Mouse (Mus musculus): Measurements from ENCODE around the gene Rbfox2. TPM values are rescaled to one million over a fixed set of nuclear protein-coding genes. Genes with fewer than 3 reads are reported as not detected.

Gene Rbfox2
- total and polyA plus RNA-seq, 2 experiments from 2014 or later: 135 to 470 TPM

DNA sequence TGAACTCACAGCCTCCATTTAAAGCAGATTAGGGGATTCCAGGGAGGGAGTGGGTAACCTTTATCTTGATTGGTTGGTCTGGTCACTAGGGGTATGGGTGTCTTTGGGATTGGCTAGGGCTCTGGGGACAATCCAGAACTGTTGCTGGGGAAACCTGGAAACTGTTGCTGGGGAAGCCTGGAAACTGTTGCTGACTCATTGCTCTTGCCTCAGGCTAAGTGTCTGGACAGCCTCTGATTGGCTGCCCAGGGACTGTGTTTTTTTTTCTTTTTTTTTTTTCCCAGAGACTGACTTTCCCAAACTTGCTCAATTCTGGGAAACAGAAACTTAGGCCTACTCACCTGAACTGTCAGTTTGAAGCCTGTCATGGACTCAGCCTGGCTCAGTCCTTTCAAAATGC is 248.2 kb downstream of the Rbfox2 start:
- H3K36me3 ChIP-seq (ENCODE audit: insufficient read depth): no peaks in the 10 kb centered on the region
- no peak overlapping the region for H3K4me2 ChIP-seq (ENCODE audit: low read depth)
- H3K9ac ChIP-seq: no peak overlapping the region
- DNase-seq (no peak), ATAC-seq (no peak)
- H3K4me1 ChIP-seq (ENCODE audit: insufficient read depth): no peaks in the 10 kb centered on the region; the same call in 1 of the 2 replicates
- no peak overlapping the region for H3K27ac ChIP-seq (ENCODE audit: low read depth, low read length)
- TF ChIP-seq CTCF (IDR thresholded peaks at IDR 0.05; ENCODE audit: low read depth): no peak
- no peaks in the 10 kb centered on the region for H3K9me3 ChIP-seq (ENCODE audit: low read length)
- no peaks in the 10 kb centered on the region for H3K27me3 ChIP-seq (ENCODE audit: insufficient read depth, low read length)
- no peak overlapping the region for H3K4me3 ChIP-seq (ENCODE audit: low read depth, low read length)

DNA sequence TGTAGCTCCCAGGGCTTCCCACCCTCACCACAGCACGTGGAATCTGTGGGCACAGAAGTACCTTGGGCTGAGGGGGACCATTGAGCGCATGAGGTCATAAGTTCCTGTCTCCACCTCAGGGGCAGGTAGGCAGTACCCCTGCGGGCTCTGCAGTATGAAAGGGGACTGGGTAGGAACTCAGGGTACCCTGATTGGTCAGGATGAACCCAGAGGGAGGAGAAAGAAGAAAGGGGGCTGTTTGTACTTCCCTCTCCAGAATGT is 250.1 kb downstream of the Rbfox2 start:
- H3K27ac ChIP-seq (ENCODE audit: low read depth, low read length): 0 out of 2 replicates have a peak overlapping the region, but pooled peaks have one; percentile 40
- H3K27me3 ChIP-seq (ENCODE audit: insufficient read depth, low read length): no peaks in the 10 kb centered on the region
- no peaks in the 10 kb centered on the region for H3K9me3 ChIP-seq (ENCODE audit: low read length)
- TF ChIP-seq CTCF (IDR thresholded peaks at IDR 0.05; ENCODE audit: low read depth): no peak
- DNase-seq: no peak
- no peak overlapping the region for H3K9ac ChIP-seq
- 64% methylated on average over 3 of the region's 3 CpGs for WGBS
- no peak for ATAC-seq
- no peak overlapping the region for H3K4me2 ChIP-seq (ENCODE audit: low read depth)
- no peaks in the 10 kb centered on the region for H3K36me3 ChIP-seq (ENCODE audit: insufficient read depth)
- no peak overlapping the region for H3K4me3 ChIP-seq (ENCODE audit: low read depth, low read length)
- no peaks in the 10 kb centered on the region; the same call in 1 of the 2 replicates for H3K4me1 ChIP-seq (ENCODE audit: insufficient read depth)

DNA sequence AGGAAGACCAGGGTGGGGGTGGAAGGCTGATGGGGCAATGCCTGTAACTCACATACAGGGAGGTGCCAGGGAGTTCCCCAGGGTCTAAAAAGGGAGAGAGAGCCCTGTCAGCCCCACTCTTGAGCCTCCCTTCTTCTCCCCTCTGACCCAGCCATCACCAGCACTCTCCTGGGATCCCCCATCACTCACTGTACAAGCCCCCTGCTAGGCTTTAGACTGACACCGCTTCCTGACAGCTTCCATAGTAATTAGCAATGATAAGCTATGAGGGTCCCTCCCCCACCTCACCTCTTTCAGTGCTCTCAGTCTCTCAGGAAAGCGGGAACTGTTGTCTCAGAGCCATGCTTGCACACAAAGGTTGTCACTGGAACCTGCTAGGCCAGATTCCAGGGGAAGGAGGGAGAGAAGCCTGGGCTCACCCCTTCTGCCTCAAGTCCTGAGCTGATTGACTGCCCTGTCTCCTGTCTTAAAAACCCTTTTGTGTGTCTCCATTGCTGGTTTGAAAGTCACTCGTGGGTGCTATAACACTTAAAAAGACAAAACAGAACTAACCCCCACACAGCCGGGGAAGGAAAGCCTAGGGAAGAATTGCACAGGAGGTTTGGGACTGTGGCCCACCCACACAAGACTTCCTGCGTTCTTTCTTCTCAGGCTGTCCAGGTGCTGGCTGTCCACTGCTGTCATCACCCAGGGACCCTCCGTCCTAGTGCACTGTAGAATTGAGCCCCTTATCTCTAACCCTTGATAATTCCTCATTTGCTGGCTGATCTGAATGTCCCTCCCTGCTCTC is 250.6 kb downstream of the Rbfox2 start:
- H3K4me3 ChIP-seq (ENCODE audit: low read depth, low read length): no peak overlapping the region
- H3K27ac ChIP-seq (ENCODE audit: low read depth, low read length): peak overlapping the region; percentile 40; the same call in 1 of the 2 replicates
- no peaks in the 10 kb centered on the region; the same call in 1 of the 2 replicates for H3K4me1 ChIP-seq (ENCODE audit: insufficient read depth)
- no peak overlapping the region for H3K9ac ChIP-seq
- DNase-seq (no peak), ATAC-seq (peak; percentile 73)
- no peak overlapping the region for H3K4me2 ChIP-seq (ENCODE audit: low read depth)
- no peak for TF ChIP-seq CTCF (IDR thresholded peaks at IDR 0.05; ENCODE audit: low read depth)
- H3K27me3 ChIP-seq (ENCODE audit: insufficient read depth, low read length): no peaks in the 10 kb centered on the region
- WGBS: 26% methylated on average over 6 of the region's 6 CpGs
- no peaks in the 10 kb centered on the region for H3K36me3 ChIP-seq (ENCODE audit: insufficient read depth)
- H3K9me3 ChIP-seq (ENCODE audit: low read length): no peaks in the 10 kb centered on the region

DNA sequence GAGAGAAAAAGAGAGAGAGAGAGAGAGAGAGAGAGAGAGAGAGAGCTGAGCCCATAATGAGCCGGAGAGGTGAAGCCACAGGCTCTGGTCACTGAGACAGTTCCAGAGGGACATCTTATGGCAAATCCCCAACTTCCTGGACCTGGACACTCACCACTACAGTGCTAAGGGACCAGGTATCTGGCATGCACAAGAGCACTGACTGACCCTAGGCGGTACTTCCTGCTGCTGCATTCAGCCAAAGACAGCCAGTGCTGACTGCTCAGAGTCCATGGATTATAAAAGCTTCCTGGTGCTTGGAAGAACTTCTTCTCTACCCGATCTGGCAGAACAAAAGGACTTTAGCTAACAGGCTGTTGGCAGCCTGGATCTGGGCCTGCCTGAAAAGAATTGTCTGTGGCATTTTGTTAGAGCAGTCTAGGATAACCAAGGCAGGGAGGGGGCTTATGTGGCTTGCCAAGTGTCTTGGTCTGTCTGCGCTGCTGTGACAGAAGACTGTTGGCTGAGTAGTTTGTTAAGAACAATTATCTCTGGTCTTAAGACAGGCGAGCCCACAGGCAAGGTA is 252.1 kb downstream of the Rbfox2 start:
- WGBS: 47% methylated on average over 5 of the region's 5 CpGs
- DNase-seq: no peak

GRCm38 (mm10) chr15:77053021-77053420 is 253.8 kb downstream of the Rbfox2 start:
- WGBS: 100% methylated on average over 1 of the region's 1 CpGs
- Histone ChIP-seq H3K36me3 (ENCODE audit: insufficient read depth) (no peaks in the 10 kb centered on the region), H3K4me1 (ENCODE audit: insufficient read depth) (no peaks in the 10 kb centered on the region; the same call in 1 of the 2 replicates), H3K27me3 (ENCODE audit: insufficient read depth, low read length) (no peaks in the 10 kb centered on the region), H3K4me2 (ENCODE audit: low read depth) (no peak overlapping the region), H3K27ac (ENCODE audit: low read depth, low read length) (no peak overlapping the region), H3K4me3 (ENCODE audit: low read depth, low read length) (no peak overlapping the region), H3K9ac (no peak overlapping the region), H3K9me3 (ENCODE audit: low read length) (no peaks in the 10 kb centered on the region)
- DNase-seq (no peak), ATAC-seq (no peak)
- TF ChIP-seq CTCF (IDR thresholded peaks at IDR 0.05; ENCODE audit: low read depth): no peak

More for the DNA sequence above, 252.1 kb downstream of the Rbfox2 start:
- no peak overlapping the region for H3K27ac ChIP-seq (ENCODE audit: low read depth, low read length)
- H3K9me3 ChIP-seq (ENCODE audit: low read length): no peaks in the 10 kb centered on the region
- TF ChIP-seq CTCF (IDR thresholded peaks at IDR 0.05; ENCODE audit: low read depth): no peak
- H3K4me2 ChIP-seq (ENCODE audit: low read depth): no peak overlapping the region
- H3K4me3 ChIP-seq (ENCODE audit: low read depth, low read length): no peak overlapping the region
- H3K27me3 ChIP-seq (ENCODE audit: insufficient read depth, low read length): no peaks in the 10 kb centered on the region
- H3K4me1 ChIP-seq (ENCODE audit: insufficient read depth): no peaks in the 10 kb centered on the region; the same call in 1 of the 2 replicates
- peak; percentile 40; the same call in 1 of the 2 replicates for ATAC-seq
- H3K9ac ChIP-seq: no peak overlapping the region
- H3K36me3 ChIP-seq (ENCODE audit: insufficient read depth): no peaks in the 10 kb centered on the region

GRCm38 (mm10) chr15:77052176-77052575 is 254.6 kb downstream of the Rbfox2 start:
- no peak for TF ChIP-seq CTCF (IDR thresholded peaks at IDR 0.05; ENCODE audit: low read depth)
- DNase-seq (no peak), ATAC-seq (no peak)
- Histone ChIP-seq H3K27me3 (ENCODE audit: insufficient read depth, low read length) (no peaks in the 10 kb centered on the region), H3K36me3 (ENCODE audit: insufficient read depth) (no peaks in the 10 kb centered on the region), H3K9me3 (ENCODE audit: low read length) (no peaks in the 10 kb centered on the region), H3K4me2 (ENCODE audit: low read depth) (no peak overlapping the region), H3K27ac (ENCODE audit: low read depth, low read length) (no peak overlapping the region), H3K4me1 (ENCODE audit: insufficient read depth) (no peaks in the 10 kb centered on the region; the same call in 1 of the 2 replicates), H3K4me3 (ENCODE audit: low read depth, low read length) (no peak overlapping the region), H3K9ac (no peak overlapping the region)
- 31% methylated on average over 1 of the region's 1 CpGs for WGBS

- no peak within 1 kb of the TSS for H3K4me2 ChIP-seq (ENCODE audit: low read depth)
- no peaks in the 10 kb centered on the region for H3K9me3 ChIP-seq (ENCODE audit: low read length)
- TF ChIP-seq CTCF (IDR thresholded peaks at IDR 0.05; ENCODE audit: low read depth): no peak
- no peaks in the 10 kb centered on the region for H3K27me3 ChIP-seq (ENCODE audit: insufficient read depth, low read length)
- H3K36me3 ChIP-seq (ENCODE audit: insufficient read depth): no peaks in the 10 kb centered on the region
- ATAC-seq (no peak), DNase-seq (no peak)
- 90% methylated on average over 10 of the region's 10 CpGs for WGBS
- no peak within 1 kb of the TSS for H3K27ac ChIP-seq (ENCODE audit: low read depth, low read length)
- H3K9ac ChIP-seq: no peak within 1 kb of the TSS
- no peaks in the 10 kb centered on the region; the same call in 1 of the 2 replicates for H3K4me1 ChIP-seq (ENCODE audit: insufficient read depth)
- no peak within 1 kb of the TSS for H3K4me3 ChIP-seq (ENCODE audit: low read depth, low read length)
Measured at GRCm38 (mm10) chr15:77050570-77050969, 256.2 kb downstream of the Rbfox2 start, which contains the start of gene Mb. Gene Mb, minus strand, starts transcription at chr15:77050670.
